Mouse (Mus musculus) neural tube, postnatal 0 days (tissue): ENCODE results near the gene Tbx15. TPM values are rescaled to one million over a fixed set of nuclear protein-coding genes. Genes with fewer than 3 reads are reported as not detected.

Experiments used
- microRNA-seq: library from miRNA; unstranded; fragments of <30 nt; microRNA quantifications from one replicate; pipeline ENCODE4, GENCODE M21; 2016
- polyA plus RNA-seq: library from polyadenylated mRNA; unstranded; fragments of >200 nt; fragmentation: Nextera tagmentation; extraction: Ambion mirVana; gene quantifications from 2 replicates; pipeline ENCODE4 v1.2.1, GENCODE M21; 2015

The Tbx15 gene
- polyA plus RNA-seq = 0.08 and 0.28 TPM in 2 replicates

DNA sequence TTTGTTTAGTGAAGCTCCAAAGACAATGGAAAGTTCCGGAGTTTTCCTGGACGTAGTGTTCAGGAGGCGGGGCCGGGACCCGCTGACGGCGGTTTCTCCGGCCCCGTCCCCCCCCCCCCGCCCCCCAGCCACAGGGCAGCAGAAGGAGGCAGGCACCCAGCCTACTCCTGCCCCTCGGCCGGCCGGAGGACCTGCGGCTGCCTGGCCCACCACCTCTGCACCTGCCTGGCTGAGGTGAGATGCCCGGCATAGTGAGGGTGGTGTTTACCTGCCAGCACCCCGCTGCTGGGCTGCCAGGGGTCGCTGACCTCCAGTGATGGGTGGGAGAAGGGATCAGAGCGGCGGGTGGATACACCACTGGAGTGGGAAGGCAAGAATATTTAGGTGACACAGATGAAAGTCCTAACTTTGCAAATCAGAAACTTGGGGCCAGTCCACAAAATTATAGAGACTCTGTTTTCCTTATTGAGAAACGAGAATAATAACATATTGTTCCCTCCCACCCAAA is at the start of gene Tbx15:
TSS of gene Tbx15 (plus strand) at position 169 of the 508 bp plus-strand sequence.

Small RNA genes within 50 kb of the gene (microRNA-seq; reads per million reads assigned to microRNA genes)
- gene Mir6481 = not detected

Other genes starting within 250 kb of the Tbx15 start
- gene Wars2, start 99.3 kb upstream of the Tbx15 start, polyA plus RNA-seq = 4.4 and 5.9 TPM in 2 replicates